Comparison of ENCODE assay signal across 23 mouse cellular contexts in the genomic region with DNA sequence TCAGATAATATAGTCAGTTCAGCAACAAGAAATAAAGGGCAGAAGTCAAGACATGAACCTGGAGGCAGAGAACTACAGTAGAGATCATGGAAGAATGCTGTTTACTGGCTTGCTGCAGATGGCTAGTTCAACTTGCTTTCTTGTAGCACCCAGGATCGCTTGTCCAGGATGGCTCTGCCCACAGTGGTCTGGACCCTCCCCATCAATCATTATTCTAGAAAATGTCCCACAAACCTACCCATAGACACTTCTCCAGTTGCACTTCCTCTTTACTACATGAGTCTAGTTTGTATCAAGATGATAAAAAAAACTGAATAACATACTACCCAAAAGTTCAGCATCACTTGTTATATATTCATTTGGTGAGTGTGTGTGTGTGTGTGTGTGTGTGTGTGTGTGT.
DNase-seq lines count a peak whose midpoint lies in the region; ATAC-seq and TF ChIP-seq lines count a peak whose summit lies in the region.
"Had no signal": no experiment of that assay in that cellular context is flagged by ENCODE, and none has a peak within 500 bp of the region (broad histone marks: within the 10 kb centered on the region; RNA-seq: fewer than 3 reads in every experiment).

No protein-coding gene starts in this region.

- no peaks in the 10 kb centered on the region for H3K27me3 ChIP-seq in MEL (ENCODE audit: control insufficient read depth in 1 of 2, insufficient read depth in 2 of 2, low read length in 2 of 2)
- H3K27me3 ChIP-seq: CH12.LX; embryonic facial prominence, embryonic 12.5 days had no signal

- H3K9me3 ChIP-seq in MEL (replicated peaks; ENCODE audit: insufficient read depth, low read length) = no peaks in the 10 kb centered on the region
- H3K9me3 ChIP-seq: embryonic facial prominence, embryonic 12.5 days had no signal

- no peak for TF ChIP-seq RAD21 in MEL (IDR thresholded peaks at IDR 0.05; ENCODE audit: low read depth, low read length)

- no peaks in the 10 kb centered on the region for H3K36me3 ChIP-seq in MEL (ENCODE audit: control insufficient read depth in 1 of 2, insufficient read depth in 2 of 2, low read length in 2 of 2)
- H3K36me3 ChIP-seq: embryonic facial prominence, embryonic 10.5 days; embryonic facial prominence, embryonic 12.5 days; G1E had no signal

- no peak overlapping the region for H3K4me3 ChIP-seq in MEL (ENCODE audit: control insufficient read depth in 1 of 2, insufficient read depth in 1 of 2, low read depth in 2 of 2, low read length in 2 of 2)
- H3K4me3 ChIP-seq: embryonic facial prominence, embryonic 10.5 days; embryonic facial prominence, embryonic 12.5 days had no signal

- peaks cover 0 to 3% of the 10 kb centered on the region in 2 experiments; a peak in 1 of 4 replicates for H3K4me1 ChIP-seq in MEL (ENCODE audit: control insufficient read depth in 1 of 2, insufficient read depth in 2 of 2, low read length in 2 of 2)
- H3K4me1 ChIP-seq: embryonic facial prominence, embryonic 10.5 days; embryonic facial prominence, embryonic 12.5 days had no signal

- H3K9ac ChIP-seq in MEL (ENCODE audit: control insufficient read depth, low read depth, low read length, poor library complexity, severe bottlenecking) = no peak overlapping the region
- H3K9ac ChIP-seq: embryonic facial prominence, embryonic 12.5 days had no signal

- no peak overlapping the region for H3K27ac ChIP-seq in MEL (ENCODE audit: control insufficient read depth, low read depth, low read length)
- H3K27ac ChIP-seq: embryonic facial prominence, embryonic 10.5 days; embryonic facial prominence, embryonic 12.5 days had no signal

- TF ChIP-seq POLR2A in MEL (IDR thresholded peaks at IDR 0.05; ENCODE audit: control insufficient read depth in 1 of 2, insufficient read depth in 1 of 2, low read depth in 1 of 2, low read length in 2 of 2, poor library complexity in 1 of 2) = no peak

- no peak for TF ChIP-seq CTCF in MEL (IDR thresholded peaks at IDR 0.05 in 2 of 3, conservative IDR thresholded peaks at IDR 0.05 in 1 of 3; ENCODE audit: control insufficient read depth in 1 of 3, insufficient read depth in 1 of 3, low read depth in 2 of 3, low read length in 3 of 3, poor library complexity in 1 of 3, severe bottlenecking in 1 of 3)

- TF ChIP-seq EP300 in MEL (IDR thresholded peaks at IDR 0.05; ENCODE audit: low read depth in 1 of 2, low read length in 2 of 2) = no peak; a peak in 1 of 4 replicates

- DNase-seq in A20 (ENCODE audit: low read depth, low spot score) = peak; percentile 55
- DNase-seq in MEL (ENCODE audit: low read depth, low spot score) = peak; percentile 28
- no peak for DNase-seq in kidney, postnatal 10 days
- no peak for DNase-seq in thymus, postnatal 14 days
- DNase-seq in layer of hippocampus, adult 9-10 months (ENCODE audit: low spot score) = no peak
- DNase-seq: adrenal gland, adult 2 months; adrenal gland, postnatal 10 days; adrenal gland, postnatal 25 days; B cell, adult 2 months; cerebellum, adult 11 months; cerebellum, adult 18-20 months; cerebellum, adult 8-10 months; cerebellum, adult 9-11 months; cerebellum, postnatal 14 days; cerebellum, postnatal 36 days had no signal

- H3K79me2 ChIP-seq in MEL (ENCODE audit: control insufficient read depth, insufficient read depth, low read length, poor library complexity) = no peaks in the 10 kb centered on the region

- ATAC-seq in granulocyte monocyte progenitor cell, adult 5-6 weeks (replicated peaks; ENCODE audit: poor library complexity, severe bottlenecking) = peak; percentile 17; the same call in 1 of the 2 replicates
- ATAC-seq: CD4-positive, CD25-positive, alpha-beta regulatory T cell, adult 4 months; forebrain, embryonic 14.5 days; forebrain, embryonic 16.5 days had no signal

TF ChIP-seq in MEL, 35 proteins besides CTCF, POLR2A, EP300 and RAD21:
- TF ChIP-seq MAFK (IDR thresholded peaks at IDR 0.05; ENCODE audit: borderline replicate concordance, low read depth, low read length) (no peak), ZNF384 (IDR thresholded peaks at IDR 0.05; ENCODE audit: low read depth, low read length) (0 out of 2 replicates have a peak, but pooled peaks have one; percentile 33), GATA1 (IDR thresholded peaks at IDR 0.05; ENCODE audit: low read depth, low read length) (no peak)

Comparison
In these comparisons a context has a peak if more than half of its experiments do, and no peak if none do; other contexts are left out.
1. DNase-seq: peak in A20 (single experiment) and MEL (single experiment); none in kidney, postnatal 10 days (single experiment), thymus, postnatal 14 days (single experiment) and layer of hippocampus, adult 9-10 months (single experiment).